Mouse (Mus musculus) myocyte (in vitro differentiated cells): Measurements from ENCODE around the gene Tmem79. TPM values are rescaled to one million over a fixed set of nuclear protein-coding genes. Genes with fewer than 3 reads are reported as not detected.
A peak's percentile ranks its signal among the peaks of the same experiment; 100 is the strongest.
"Not testable (repeated sequence)": the region's sequence is repeated elsewhere in the genome, so short reads cannot be mapped to it uniquely, and the experiment has no call there.

ENCODE experiments used
- H3K27me3 ChIP-seq: one replicate; pipeline ENCODE4 v1.6.1; 2011; ENCODE audit not compliant: control insufficient read depth, insufficient read depth, insufficient read length
- H3K36me3 ChIP-seq: one replicate; pipeline ENCODE4 v1.6.1; 2011; ENCODE audit not compliant: control insufficient read depth, insufficient read depth
- H3K4me2 ChIP-seq: one replicate; pipeline ENCODE4 v1.6.1; 2011; ENCODE audit warnings: low read depth, control low read depth
- H3K4me3 ChIP-seq: one replicate; pipeline ENCODE4 v1.5.1; 2011; ENCODE audit warnings: mild to moderate bottlenecking, control low read depth, moderate library complexity
- H3K79me2 ChIP-seq: one replicate; pipeline ENCODE4 v1.6.1; 2011; ENCODE audit not compliant: control insufficient read depth, insufficient read depth
- H3ac ChIP-seq: one replicate; pipeline ENCODE4 v1.6.1; 2011; ENCODE audit not compliant: control insufficient read depth, insufficient read length
- CEBPB ChIP-seq: IDR thresholded peaks from 2 replicates; pipeline ENCODE4 v1.6.1; 2011; ENCODE audit warnings: mild to moderate bottlenecking, moderate library complexity; ENCODE audit not compliant: poor library complexity, insufficient read depth, severe bottlenecking
- E2F4 ChIP-seq: IDR thresholded peaks from one replicate; pipeline ENCODE4 v1.6.1; 2011; ENCODE audit warnings: mild to moderate bottlenecking, control low read depth, moderate library complexity; ENCODE audit not compliant: insufficient read depth
- MAX ChIP-seq: IDR thresholded peaks from one replicate; pipeline ENCODE4 v1.6.1; 2011; ENCODE audit warnings: low read depth, mild to moderate bottlenecking, control low read depth
- MYOD1 ChIP-seq, 3 experiments: IDR thresholded peaks; one replicate each; pipeline ENCODE4 v1.6.1; 2011; ENCODE audit warnings: control low read depth in 2 of 3, low read depth in 2 of 3, mild to moderate bottlenecking in 2 of 3, moderate library complexity in 1 of 3; ENCODE audit not compliant: insufficient read length in 2 of 3, control insufficient read depth in 1 of 3
- MYOG ChIP-seq, 3 experiments: IDR thresholded peaks; one replicate each; pipeline ENCODE4 v1.6.1; 2011; ENCODE audit warnings: control low read depth in 2 of 3, low read depth in 2 of 3, mild to moderate bottlenecking in 2 of 3; ENCODE audit not compliant: insufficient read length in 2 of 3, control insufficient read depth in 1 of 3, insufficient read depth in 1 of 3
- POLR2A ChIP-seq: IDR thresholded peaks from one replicate; pipeline ENCODE4 v1.6.1; 2011; ENCODE audit warnings: low read depth, mild to moderate bottlenecking, control low read depth, moderate library complexity; ENCODE audit not compliant: insufficient read length
- POLR2AphosphoS2 ChIP-seq: IDR thresholded peaks from one replicate; pipeline ENCODE4 v1.6.1; 2011; ENCODE audit warnings: low read depth, control low read depth; ENCODE audit not compliant: insufficient read length
- REST ChIP-seq: IDR thresholded peaks from one replicate; pipeline ENCODE4 v1.6.1; 2011; ENCODE audit warnings: mild to moderate bottlenecking, control low read depth, moderate library complexity; ENCODE audit not compliant: insufficient read depth, insufficient read length
- TCF12 ChIP-seq: IDR thresholded peaks from one replicate; pipeline ENCODE4 v1.6.1; 2011; ENCODE audit warnings: mild to moderate bottlenecking, control low read depth; ENCODE audit not compliant: poor library complexity, insufficient read depth, severe bottlenecking
- TCF3 ChIP-seq: IDR thresholded peaks from one replicate; pipeline ENCODE4 v1.6.1; 2011; ENCODE audit warnings: low read depth, control low read depth; ENCODE audit not compliant: insufficient read length
- USF1 ChIP-seq: IDR thresholded peaks from one replicate; pipeline ENCODE4 v1.6.1; 2011; ENCODE audit warnings: low read depth, mild to moderate bottlenecking, control low read depth, moderate library complexity
- polyA plus RNA-seq: library from polyadenylated mRNA; unstranded; fragments of >200 nt; fragmentation: generic; extraction: Trizol; gene quantifications from one replicate; pipeline ENCODE4 v1.2.1, GENCODE M21; 2012; ENCODE audit warnings: missing spikeins

The Tmem79 gene
- polyA plus RNA-seq, 1 experiment, result 2.3 TPM

- Histone ChIP-seq H3ac (peak overlapping the region; percentile 29), H3K36me3 (peaks cover 22% of the 10 kb centered on the region)
Observed at GRCm38 (mm10) chr3:88296110-88296560, 39.8 kb downstream of the Tmem79 start.

GRCm38 (mm10) chr3:88295272-88295671 lies 40.7 kb downstream of the Tmem79 start:
- peaks cover 13% of the 10 kb centered on the region for H3K36me3 ChIP-seq
- not testable (repeated sequence) for H3K27me3 ChIP-seq, H3ac ChIP-seq
- peak overlapping the region; percentile 82 for H3K4me2 ChIP-seq
- H3K79me2 ChIP-seq, result peaks cover 33% of the 10 kb centered on the region
- peak overlapping the region; percentile 78 for H3K4me3 ChIP-seq
- peak; percentile 6 for TF ChIP-seq USF1

More at GRCm38 (mm10) chr3:88296110-88296560, 39.8 kb downstream of the Tmem79 start:
- Histone ChIP-seq H3K27me3 (no peaks in the 10 kb centered on the region), H3K4me3 (peak overlapping the region; percentile 78), H3K79me2 (peaks cover 41% of the 10 kb centered on the region), H3K4me2 (peak overlapping the region; percentile 82)
- TF ChIP-seq POLR2AphosphoS2, result no peak
- TF ChIP-seq USF1, result peak; percentile 62

GRCm38 (mm10) chr3:88291970-88292369 lies 44.0 kb downstream of the Tmem79 start:
- TF ChIP-seq TCF12, result no peak
- no peak for TF ChIP-seq MAX
- no peak for TF ChIP-seq TCF3
- no peak for TF ChIP-seq POLR2AphosphoS2
- TF ChIP-seq POLR2A, result no peak
- TF ChIP-seq MYOD1 (IDR thresholded peaks at IDR 0.05; ENCODE audit: control insufficient read depth in 1 of 3, insufficient read length in 2 of 3, low read depth in 2 of 3), result no peak
- no peak for TF ChIP-seq REST
- TF ChIP-seq MYOG (IDR thresholded peaks at IDR 0.05; ENCODE audit: control insufficient read depth in 1 of 3, insufficient read depth in 1 of 3, insufficient read length in 2 of 3, low read depth in 2 of 3), result no peak
- TF ChIP-seq USF1, result no peak
- no peak for TF ChIP-seq CEBPB
- Histone ChIP-seq H3K4me2 (no peak overlapping the region), H3K36me3 (no peaks in the 10 kb centered on the region)

GRCm38 (mm10) chr3:88288133-88288713 lies 47.7 kb downstream of the Tmem79 start:
- H3K4me3 ChIP-seq, H3K4me2 ChIP-seq, H3K27me3 ChIP-seq, H3K79me2 ChIP-seq, H3ac ChIP-seq, H3K36me3 ChIP-seq: not testable (repeated sequence)

More at GRCm38 (mm10) chr3:88291970-88292369, 44.0 kb downstream of the Tmem79 start:
- H3K79me2 ChIP-seq, result no peaks in the 10 kb centered on the region
- no peak overlapping the region for H3ac ChIP-seq
- no peak overlapping the region for H3K4me3 ChIP-seq
- H3K27me3 ChIP-seq, result no peaks in the 10 kb centered on the region

- no peaks in the 10 kb centered on the region for H3K27me3 ChIP-seq
- H3K79me2 ChIP-seq, result no peaks in the 10 kb centered on the region
- H3K4me3 ChIP-seq, result no peak within 1 kb of the TSS
- no peaks in the 10 kb centered on the region for H3K36me3 ChIP-seq
- H3ac ChIP-seq, result no peak within 1 kb of the TSS
- TF ChIP-seq REST (no peak), TCF3 (no peak), POLR2AphosphoS2 (no peak), MYOD1 (IDR thresholded peaks at IDR 0.05; ENCODE audit: control insufficient read depth in 1 of 3, insufficient read length in 2 of 3, low read depth in 2 of 3) (no peak), MAX (no peak), TCF12 (no peak), USF1 (no peak), E2F4 (no peak), CEBPB (no peak)
- H3K4me2 ChIP-seq, result no peak within 1 kb of the TSS
Observed at GRCm38 (mm10) chr3:88287110-88287509, 48.8 kb downstream of the Tmem79 start, which contains the start of gene Gm38392. TSS of gene Gm38392 (minus strand) at chr3:88287210.

- H3K4me3 ChIP-seq, H3K27me3 ChIP-seq, H3ac ChIP-seq, H3K4me2 ChIP-seq, H3K79me2 ChIP-seq, H3K36me3 ChIP-seq: not testable (repeated sequence)
Observed at GRCm38 (mm10) chr3:88285565-88285895, 50.4 kb downstream of the Tmem79 start.

- not testable (repeated sequence) for H3K27me3 ChIP-seq, H3K36me3 ChIP-seq, H3ac ChIP-seq, H3K4me3 ChIP-seq, H3K79me2 ChIP-seq, H3K4me2 ChIP-seq
Observed at GRCm38 (mm10) chr3:88284815-88285564, 51.0 kb downstream of the Tmem79 start.

GRCm38 (mm10) chr3:88281141-88281916 lies 54.6 kb downstream of the Tmem79 start:
- not testable (repeated sequence) for H3K79me2 ChIP-seq, H3K36me3 ChIP-seq, H3ac ChIP-seq, H3K27me3 ChIP-seq, H3K4me2 ChIP-seq, H3K4me3 ChIP-seq
